In genomic region chr10:117565529-117566086, GRCm38 (mm10) we compare ENCODE assay signal across 15 mouse cellular contexts.
"Had no signal": no experiment of that assay in that cellular context is flagged by ENCODE, and none has a peak within 500 bp of the region (broad histone marks: within the 10 kb centered on the region; RNA-seq: fewer than 3 reads in every experiment).

No protein-coding gene starts in this region.

- DNase-seq: heart, postnatal 10 days; heart, postnatal 14 days; heart, postnatal 36 days; heart, postnatal 4 days; kidney, adult 11 months; kidney, adult 18-20 months; kidney, adult 2 months; kidney, adult 8-10 months; kidney, adult 9 months; kidney, postnatal 10 days; kidney, postnatal 14 days; kidney, postnatal 36 days; kidney, postnatal 4 days; layer of hippocampus, adult 9-11 months; layer of hippocampus, postnatal 36 days had no signal
